Mouse (Mus musculus) spleen, postnatal 4 days (tissue): ENCODE measurements at regions not wholly inside any gene's neighbourhood (a gene's known extent, or its start where the extent isn't known, plus 50 kb on each side); places are given as distances from the start of the nearest gene placed in this dataset.

ENCODE experiments used
- DNase-seq, 2 experiments: peaks; one replicate each; pipeline ENCODE4 v3.0.0; 2022; ENCODE audit warnings: low spot score in 2 of 2

DNA sequence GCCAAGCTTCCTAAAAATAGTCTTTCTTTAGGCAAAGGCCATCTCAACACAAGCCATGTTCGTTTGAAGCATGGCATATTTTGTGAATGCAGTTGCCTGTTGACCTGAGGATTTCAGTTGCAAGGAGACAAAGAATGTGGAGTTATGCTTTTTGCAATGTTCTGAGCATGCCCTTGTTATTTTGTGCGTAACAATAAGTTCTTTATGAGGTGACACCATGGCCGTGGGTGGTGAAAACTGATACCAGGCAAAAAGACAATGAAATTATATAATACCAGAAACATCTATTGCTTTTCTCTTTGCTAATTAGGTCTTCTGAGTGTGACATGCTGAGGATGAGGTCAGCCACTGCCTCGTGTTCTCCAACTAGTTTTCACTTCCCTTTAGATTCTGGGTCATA is 236.4 kb downstream of the Ttc32 start:
- no peak for DNase-seq

DNA sequence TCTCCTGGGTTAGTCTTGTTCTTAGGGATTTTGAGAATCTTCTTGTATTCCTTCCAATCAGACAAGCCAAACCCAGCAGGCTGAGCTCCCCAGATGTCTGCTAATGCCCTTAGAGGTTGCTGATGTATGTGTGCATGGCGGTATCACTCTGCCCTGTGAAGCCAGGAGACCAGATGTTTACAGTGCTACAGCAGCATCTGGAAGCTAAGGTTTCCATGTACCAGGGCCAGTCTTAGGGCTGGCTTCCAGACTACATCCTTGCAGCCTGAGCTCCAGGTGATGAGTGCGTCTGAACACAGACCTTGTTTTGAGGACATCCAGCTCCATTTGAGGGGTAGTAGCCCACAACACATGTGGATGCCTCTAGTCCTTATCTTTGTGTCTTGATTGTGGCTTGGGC is 241.7 kb downstream of the Ttc32 start:
- no peak for DNase-seq

DNA sequence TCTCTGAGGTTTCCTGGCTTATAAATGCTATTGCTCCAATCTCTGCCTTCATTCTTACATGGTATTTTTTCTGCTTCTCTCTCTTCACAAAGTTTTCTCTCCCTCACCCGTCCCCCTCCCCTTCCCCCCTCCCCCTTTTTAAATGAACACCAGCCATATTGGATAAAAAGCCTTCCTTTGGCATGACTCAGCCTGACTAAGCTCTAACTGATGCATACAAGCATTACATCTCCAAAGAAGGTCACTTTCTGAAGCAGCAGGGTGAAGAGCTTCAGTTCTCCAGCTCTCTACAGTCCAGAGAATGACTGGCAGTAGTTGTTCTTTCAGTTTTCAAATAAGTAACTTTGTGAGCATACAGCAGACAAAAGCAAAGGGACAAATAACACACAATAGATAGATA is 244.4 kb downstream of the Ttc32 start:
- DNase-seq: no peak

DNA sequence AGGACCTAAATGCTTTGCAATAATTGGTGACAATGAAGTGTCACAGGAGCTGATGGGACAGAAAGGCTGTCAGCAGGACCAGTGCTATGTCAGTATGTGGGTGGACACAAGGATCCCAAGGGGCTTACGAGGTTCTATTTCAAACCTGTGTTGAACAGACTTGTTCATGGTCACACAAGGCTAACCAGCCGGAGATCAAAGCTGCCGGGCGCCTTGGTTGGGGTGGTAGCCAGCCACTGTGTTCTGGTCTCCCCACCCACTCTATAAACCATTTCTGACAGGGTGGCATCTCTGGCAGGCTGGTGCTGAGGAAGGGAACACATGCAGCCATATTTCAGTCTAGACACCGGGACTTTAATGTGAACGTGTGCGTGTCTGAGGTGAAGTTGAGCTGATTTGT is 245.9 kb downstream of the Ttc32 start:
- DNase-seq: no peak

DNA sequence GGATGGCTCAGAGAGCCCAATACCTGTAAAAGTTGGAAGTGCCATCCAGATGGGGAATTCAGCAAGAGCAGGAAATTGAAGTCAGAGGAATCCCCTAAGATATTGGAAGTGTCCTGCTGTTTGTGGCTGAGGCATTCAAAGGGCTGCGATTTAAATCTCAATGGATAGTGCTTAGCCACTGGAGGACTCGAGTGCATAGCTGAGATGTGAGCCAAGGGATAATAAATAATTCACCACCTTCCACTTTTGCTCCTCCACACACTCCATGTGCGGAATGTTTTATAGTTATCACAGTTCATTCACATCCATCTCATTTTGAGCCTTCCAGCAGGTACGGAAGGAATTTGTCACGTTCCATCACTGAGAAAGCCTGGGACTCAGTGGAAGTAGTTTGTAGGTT is 248.9 kb downstream of the Ttc32 start:
- no peak for DNase-seq

DNA sequence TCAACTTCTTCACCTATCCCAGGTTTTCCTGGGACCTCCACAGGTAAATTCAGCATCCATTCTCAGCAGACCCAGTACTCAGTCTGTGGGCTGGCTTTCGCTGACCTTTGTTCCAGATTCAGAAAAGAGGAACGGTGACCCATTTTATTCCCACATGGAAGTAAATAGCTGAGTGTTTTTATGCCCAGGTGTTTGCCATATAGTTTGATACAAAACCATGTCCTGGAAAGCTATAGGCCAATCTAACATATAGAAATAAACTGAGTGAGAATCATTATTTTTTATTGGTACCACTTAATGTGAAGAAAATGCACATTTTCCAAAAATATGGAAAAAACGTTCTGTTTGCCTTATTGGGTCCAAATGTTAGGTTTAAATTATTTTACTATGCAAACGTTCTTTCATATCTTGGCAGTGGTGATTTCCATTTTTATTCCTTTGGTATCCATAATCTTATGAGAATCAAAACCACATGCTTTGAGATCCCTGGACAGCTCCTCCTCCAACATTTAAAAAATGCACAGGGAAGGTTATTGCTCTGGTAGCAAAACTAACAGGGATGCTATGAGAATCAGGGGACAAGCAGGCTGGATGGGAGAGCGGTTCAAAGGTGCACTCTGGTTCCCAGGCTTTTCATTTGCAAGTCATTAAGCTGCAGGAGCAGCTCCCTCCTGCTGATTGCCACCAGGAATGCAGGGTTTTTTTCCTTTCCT is 250.3 kb downstream of the Ttc32 start:
- no peak for DNase-seq

DNA sequence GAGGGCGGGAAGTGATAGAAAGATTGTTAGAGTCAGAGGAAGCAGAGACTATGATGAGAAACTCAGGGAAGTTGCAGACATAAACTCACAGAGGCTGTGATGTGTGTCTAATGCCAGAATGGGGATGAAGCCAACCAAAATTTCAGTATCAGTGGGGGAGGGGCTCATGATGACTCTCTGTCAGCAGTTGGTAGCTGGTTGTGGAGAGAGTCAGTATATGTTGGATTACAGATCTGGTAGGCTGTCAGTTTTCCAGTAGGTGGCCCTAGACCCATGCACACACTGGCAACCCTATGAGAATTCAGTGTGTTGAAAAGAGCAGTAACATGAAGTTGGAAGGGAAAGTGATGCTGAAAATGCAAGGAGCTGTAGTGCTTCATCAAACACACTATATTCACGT is 257.5 kb downstream of the Ttc32 start:
- DNase-seq: no peak

DNA sequence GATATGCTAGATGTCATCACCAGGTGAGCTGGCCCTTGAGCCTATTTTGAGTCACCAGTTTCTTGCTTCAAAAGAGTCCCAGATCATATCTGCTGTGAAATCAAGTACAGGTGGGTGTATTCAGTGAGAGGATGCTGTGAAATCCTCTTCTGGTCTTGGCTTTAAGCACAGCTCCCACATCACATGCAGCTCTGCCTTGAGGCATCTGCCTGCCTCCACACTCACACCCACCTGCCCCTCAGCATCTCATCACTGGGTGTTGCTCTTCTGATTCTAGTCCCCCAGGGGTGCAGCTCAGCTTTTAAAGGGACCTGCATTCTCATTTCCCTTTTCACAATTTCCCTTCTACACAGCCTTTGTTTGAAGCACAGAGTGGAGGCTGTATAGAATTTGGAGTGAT is 262.9 kb downstream of the Ttc32 start:
- DNase-seq: no peak

DNA sequence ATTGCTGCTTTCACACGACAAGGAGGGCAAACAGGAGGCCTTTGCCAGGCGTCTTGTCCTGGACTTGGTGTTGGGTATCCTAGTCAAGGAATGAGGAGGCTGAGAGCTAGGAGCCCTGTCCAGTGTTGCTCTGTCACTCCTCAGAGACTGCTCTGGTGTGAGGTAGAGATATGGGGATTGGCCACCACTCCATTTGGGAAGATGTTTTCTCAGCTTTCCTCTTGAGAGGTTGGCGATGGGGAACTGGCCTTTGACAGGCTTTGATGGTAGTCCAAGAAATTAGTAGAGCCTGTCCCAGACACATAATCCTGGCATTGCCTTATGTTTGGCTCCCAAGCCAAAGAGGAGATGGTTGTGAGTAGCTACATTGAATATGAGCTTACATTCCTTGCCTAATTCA is 265.4 kb downstream of the Ttc32 start:
- no peak for DNase-seq

DNA sequence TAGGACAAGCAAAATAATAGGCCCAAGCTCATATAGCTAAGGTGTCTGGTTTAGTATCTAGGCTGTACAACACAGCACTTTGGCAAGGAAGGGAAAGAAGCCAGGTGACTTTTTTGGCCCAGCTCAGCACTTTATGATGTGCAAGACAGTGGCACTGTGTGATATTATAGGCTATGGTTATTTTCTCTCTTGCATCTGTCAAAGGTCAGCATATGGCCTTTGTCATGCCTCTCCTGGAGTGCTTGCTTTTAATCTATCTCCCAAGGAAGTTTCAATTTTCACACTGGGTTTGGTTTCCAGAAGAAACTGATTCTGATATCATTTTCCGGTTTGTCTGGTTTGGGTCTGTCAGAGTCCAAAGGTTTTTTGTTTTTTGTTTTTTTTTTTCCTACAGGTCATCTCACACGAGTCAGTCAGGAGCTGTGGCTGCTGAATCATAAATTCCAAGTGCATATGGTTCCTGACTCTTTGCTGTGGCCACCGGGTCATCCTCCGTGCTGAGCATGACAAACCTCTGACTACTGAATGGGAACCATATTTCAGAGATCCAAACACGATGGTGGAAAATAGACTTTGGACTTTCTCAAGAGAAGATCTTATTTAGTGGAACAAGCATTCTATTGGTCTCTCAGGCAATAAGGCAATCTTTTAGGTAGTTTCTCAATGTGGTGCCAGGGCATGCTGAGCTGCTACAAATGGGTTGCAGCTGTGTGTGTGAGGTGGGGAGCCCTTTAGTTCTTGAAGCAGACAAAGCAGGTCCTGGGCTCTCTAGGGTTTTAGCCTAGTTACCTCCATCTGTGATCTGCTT is 269.3 kb downstream of the Ttc32 start:
- DNase-seq: no peak

DNA sequence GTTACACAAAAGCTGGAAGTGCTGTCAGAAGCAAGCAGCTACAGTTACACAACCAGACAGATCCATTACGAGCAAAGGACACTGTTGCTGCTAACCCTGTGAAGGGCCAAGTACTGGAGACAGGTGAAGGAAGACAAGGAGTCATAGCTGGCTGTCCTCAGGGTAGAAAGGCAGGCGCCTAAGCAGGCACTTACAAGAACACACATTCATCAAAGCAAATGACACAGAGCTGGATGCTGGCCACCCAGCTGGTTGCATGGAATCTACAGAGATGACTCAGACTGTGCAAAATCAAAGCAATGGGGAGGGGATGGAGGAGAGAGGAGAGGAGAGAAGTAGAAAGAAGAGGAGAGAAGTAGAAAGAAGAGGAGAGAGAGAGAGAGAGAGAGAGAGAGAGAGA is 265.8 kb upstream of the Osr1 start:
- DNase-seq: no peak

DNA sequence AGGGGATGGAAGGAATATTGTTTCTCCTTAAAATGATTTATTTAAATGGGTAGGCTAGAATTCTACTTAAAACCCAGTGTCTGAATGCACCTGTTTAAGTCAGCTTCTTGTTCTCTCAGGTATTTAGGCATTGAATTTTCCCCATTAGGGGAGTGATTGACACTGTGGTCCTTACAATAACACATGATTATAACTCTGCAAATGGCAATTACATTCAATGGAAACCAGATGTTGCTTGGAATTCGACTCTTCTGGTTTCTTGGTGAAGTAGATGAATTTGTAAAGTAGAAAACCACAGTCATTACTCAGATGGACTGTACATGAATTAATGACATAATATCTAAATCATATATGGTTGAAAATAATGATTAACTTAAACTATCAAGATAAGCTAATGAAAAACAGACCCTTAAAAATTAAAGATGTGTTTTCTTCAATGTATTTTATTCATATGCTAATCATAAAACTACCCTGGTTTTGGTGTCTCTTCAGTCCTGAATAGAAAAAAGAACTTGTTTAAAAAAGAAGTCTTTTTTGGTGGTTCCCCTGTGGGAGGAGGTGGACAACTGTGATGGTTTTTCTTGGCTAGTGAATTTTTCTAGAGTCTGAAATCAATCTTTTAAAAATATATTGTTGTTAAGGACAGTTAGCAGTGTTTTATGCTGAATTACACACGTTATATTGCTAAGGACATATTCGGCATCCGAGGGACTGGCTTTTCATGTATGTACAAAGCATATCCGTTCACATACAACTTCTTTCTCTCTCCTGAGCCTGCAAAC is 231.8 kb upstream of the Osr1 start:
- DNase-seq: no peak

DNA sequence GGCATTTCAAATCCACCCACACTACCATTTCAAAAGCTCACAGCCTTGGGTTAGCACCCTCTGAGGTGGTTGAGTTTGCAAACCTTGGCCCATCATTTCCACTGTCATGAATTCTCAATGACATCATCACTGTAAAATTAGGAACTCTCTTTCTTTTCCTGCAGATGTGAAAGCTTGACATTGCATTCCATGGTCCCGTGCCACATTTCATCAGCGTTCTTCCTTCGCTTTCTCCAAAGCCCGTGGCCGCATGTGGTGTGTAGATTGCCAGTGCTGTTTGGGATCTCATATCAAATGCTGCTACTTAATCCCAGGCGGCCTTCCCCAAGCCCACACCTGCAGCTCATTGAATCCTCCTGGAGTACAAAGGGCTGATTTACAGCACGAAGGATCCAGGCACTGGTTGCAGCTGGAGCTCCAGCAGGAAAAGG is 231.1 kb upstream of the Osr1 start:
- no peak for DNase-seq

DNA sequence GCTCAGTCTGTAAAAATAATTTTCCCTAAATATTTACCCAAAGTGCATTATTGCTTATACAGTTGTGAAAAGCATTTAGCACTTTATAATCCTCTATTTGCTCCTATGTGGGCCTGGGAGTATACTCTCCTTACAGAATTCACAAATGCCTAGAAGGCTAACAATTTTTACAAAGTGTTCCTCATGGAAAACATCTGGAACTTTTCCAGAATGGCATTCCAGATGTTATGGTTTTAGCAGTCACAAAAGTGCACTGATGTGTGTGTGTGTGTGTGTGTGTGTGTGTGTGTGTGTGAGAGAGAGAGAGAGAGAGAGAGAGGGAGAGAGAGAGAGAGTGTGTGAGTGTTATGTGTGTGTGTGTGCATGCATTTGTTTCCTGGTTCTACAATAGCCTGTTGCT is 229.1 kb upstream of the Osr1 start:
- no peak for DNase-seq

DNA sequence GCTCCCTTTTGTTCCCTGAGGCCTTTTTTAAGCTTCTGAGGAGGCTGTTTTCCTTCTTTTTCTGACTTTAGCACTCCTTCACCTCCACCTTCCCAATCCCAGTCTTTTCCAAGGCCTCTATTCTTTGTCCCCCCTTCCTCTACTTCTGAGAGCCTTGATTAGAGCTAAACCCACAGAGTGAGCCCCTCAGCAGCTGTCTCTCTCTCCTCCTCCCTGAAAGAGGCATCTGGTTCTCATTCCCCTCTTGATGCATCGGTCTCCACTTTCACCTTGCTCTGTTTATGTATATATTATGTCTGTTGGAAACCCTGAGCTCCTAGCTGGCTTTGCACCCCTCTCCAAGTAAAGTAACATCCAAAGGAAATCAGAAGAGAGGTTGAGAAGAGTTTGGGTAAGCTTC is 224.6 kb upstream of the Osr1 start:
- no peak for DNase-seq

DNA sequence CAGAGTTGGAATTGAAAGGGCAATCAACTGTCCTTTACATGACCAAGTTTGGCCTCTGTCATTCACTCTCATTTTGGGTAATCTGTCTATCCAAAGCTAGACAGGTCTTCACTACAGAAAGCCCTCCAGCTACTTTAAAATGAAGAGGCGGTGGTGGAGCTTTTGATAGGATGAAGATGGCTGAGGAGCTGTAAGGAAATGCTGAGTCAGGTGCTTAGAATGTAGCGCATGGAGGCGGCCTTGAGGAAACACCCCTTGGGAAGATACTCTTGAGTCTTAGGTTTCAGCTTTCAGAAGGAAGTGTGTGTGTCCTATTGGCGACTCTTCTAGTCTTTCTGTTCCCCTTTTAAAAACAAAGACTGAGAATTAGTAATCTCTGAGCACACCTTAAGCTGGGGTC is 214.4 kb upstream of the Osr1 start:
- DNase-seq: no peak

DNA sequence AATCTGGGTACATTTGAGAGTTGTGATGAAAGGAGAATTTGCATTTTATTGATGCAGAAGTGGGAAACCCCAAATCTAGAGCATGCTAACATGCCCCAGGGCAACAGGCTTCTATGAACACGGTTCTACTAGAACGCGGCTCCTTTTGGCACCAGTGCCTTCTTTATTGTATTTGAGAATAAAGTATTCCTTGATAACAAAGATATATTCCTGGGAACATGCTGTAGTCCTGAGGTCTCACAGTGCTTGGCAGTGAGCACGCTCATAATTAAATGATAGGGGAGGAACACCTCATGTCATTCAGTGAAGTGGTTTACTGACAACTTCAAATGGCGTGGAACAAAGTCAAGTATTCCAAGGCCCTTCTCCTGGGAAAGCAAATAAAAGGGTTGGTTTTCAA is 212.1 kb upstream of the Osr1 start:
- no peak for DNase-seq

DNA sequence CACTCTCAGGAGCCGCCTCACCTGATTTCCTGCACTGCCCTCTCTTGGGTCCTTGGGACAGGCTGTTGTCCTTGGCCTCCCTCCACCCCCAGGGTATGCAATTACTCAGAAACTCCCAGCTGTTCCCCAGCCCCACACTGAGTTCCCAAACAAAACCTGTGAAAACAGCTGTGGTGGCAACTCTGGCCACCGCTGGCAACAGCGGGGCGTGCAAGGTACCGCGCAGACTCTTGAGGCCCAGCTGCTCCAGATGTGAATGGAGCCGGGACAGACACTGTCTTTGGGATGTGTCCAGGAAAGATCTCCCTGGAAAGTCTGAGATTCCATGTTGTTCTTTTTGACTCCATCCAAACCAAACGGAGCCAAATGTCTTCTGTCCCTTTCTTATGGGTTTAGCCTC is 211.0 kb upstream of the Osr1 start:
- no peak for DNase-seq

DNA sequence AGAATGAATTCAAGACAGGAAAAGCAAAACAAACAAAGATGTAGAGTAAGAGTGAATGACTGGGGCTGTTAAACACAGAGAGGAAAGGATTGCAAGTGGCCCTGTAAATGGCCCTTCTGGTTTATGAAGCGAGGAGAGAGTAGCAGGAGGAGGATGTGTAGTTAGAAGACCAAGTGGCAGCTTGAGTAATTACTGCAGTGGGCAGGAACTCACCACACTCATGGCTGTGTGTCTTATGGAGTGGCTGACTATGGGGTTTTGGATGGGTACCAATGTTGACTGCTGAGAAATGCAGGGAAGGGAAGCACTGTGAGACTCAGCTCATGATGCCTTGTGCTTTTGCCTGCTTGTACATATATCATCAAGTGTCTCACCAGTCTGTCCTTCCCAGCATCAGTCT is 204.0 kb upstream of the Osr1 start:
- no peak for DNase-seq

DNA sequence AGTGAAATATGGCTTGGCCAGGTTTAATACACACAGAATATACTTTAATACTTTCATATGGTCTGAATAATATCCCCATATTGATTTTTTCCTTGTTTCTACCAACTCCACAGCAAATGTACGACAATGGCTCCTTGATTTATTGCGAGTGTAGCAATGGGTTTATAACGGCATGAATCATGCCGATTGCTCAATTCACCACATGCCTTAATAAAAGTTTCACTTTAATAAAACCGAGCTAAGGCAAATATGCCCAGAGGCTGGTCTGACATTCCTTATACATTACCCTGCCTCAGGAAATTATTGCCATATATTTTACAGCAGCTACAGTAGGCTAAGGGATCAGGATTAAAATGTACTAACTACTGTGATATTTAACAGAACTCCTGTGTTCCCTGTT is 201.2 kb upstream of the Osr1 start:
- no peak for DNase-seq

DNA sequence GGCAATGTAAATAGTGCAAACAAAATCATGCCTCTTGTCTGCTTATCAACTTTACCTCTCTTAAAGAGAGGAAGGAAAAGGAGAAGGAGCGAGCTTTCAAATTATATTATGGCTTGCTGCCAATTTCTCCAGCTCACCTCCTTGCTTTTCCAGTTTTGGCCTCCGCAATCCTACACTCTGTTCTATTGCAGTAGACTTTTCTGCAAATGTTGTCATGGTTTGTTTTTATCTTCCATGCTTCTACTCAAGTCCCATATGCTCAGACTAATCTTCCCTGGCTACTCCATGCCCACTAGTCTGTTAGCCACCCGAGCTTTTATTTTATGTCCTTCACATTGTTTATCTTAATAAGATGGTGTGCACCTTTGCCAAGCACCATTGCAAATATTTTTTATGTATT is 168.0 kb upstream of the Osr1 start:
- DNase-seq: no peak

DNA sequence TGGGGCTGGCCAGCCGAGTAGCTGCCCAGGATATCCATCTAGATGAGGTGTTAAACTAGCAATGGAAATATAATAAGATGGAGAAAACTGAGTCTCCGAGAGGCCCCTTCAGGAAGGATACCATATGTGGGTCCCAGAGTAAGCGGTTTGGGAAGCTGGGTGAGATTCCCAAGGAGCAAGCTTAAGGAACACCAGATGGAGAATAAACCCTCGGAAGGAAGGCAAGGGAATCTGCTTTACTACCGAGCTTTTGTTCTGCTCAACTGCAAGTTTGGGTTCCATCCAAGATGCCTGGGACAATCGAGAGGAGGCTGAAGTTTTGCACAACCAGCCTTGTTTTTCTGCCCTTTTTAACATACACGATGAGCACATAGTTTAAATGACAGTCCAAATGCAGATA is 164.9 kb upstream of the Osr1 start:
- no peak for DNase-seq

DNA sequence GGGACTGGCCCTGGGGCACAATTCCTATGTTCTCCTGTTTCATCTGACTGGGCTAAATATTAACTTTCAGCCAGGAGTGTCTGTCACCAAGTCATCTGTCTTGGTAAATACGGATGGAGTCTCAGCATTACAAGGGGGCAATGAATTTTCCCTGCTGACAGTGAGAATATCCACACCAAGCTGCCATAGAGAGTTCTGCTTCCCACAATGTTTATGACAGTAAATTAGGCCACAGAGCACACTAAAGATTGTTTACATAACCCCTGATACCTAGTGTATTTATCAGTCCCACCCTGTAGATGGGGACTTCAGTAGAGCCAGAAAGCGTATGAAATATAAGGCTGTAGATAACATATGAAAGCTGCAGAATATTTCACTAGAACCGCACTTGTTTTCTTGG is 150.6 kb upstream of the Osr1 start:
- no peak for DNase-seq
